Mouse (Mus musculus) mesoderm, embryonic 11.5 days (tissue): Measurements from ENCODE around the gene Cylc2.

ENCODE experiments used
- DNase-seq: peaks from one replicate; pipeline ENCODE4 v3.0.0-alpha.2; 2012; ENCODE audit warnings: low read depth, low spot score

The Cylc2 gene

DNA sequence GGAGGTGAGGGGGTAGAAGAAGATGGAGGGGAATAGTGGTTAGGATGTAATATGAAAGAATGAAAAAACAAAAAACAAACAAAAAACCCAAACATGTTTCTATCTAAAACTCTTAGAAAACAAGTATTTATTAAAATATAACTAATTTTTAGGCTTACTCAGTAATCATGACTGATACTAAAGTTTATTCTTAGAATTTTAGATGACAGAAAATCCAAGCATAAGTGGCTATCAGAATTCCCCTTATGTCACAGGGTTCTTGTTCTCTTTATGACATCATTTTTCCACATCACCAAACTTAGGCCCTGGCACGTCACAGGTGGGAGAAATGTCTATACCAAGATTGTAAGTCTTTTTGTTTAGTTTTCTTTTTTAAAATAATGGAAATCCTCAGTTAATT lies at the start of gene Cylc2:
Gene Cylc2 (plus strand): TSS at position 301 of the 400 bp plus-strand sequence.
- no peak for DNase-seq
